10 mouse cellular contexts compared by ENCODE assay signal in the genomic region with DNA sequence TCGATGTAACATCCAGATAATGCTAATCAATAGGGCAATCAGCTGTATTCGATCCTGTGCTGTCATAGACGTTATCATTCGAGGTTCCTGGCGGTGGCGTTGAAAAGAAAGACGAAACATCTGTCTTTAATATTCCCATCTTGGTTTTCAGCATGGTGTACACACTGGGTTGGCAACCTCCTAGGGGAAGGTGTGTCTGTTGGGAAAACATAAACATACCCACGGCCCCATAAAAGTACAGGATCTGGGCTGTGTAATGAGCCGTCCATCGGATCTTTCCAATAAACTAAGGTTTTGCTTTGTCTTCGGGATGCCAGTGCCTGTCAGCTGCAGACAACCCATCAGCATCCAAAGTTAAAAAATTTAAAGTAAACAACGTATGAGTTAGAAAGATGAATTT. TPM values are rescaled to one million over a fixed set of nuclear protein-coding genes. Genes with fewer than 3 reads are reported as not detected.
DNase-seq lines count a peak whose midpoint lies in the region; ATAC-seq lines count a peak whose summit lies in the region.
"Not testable (repeated sequence)": the region's sequence is repeated elsewhere in the genome, so short reads cannot be mapped to it uniquely, and the experiment has no call there.
"Had no signal": no experiment of that assay in that cellular context is flagged by ENCODE, and none has a peak within 500 bp of the region (broad histone marks: within the 10 kb centered on the region; RNA-seq: fewer than 3 reads in every experiment).

No protein-coding gene starts in this region.

- H3K4me3 ChIP-seq in heart, embryonic 12.5 days; hindbrain, embryonic 15.5 days; limb, embryonic 10.5 days; liver, embryonic 11.5 days (ENCODE audit: low read depth, low read length): not testable (repeated sequence)

- not testable (repeated sequence) for H3K27me3 ChIP-seq in heart, embryonic 12.5 days (replicated peaks); hindbrain, embryonic 15.5 days; limb, embryonic 10.5 days (ENCODE audit: low read depth, poor library complexity, severe bottlenecking); liver, embryonic 11.5 days (replicated peaks; ENCODE audit: control insufficient read depth, insufficient read depth, low read length)

- H3K4me2 ChIP-seq in heart, embryonic 12.5 days; hindbrain, embryonic 15.5 days; liver, embryonic 11.5 days: not testable (repeated sequence)

- ATAC-seq in heart, embryonic 12.5 days (ENCODE audit: insufficient number of reproducible peaks, low FRiP score), result 0 out of 2 replicates have a peak, but pooled peaks have one; percentile 28
- ATAC-seq in hindbrain, embryonic 15.5 days (ENCODE audit: low FRiP score, low read depth), result 0 out of 2 replicates have a peak, but pooled peaks have one; percentile 54
- ATAC-seq in liver, embryonic 11.5 days (replicated peaks; ENCODE audit: low FRiP score), result 0 out of 2 replicates have a peak, but pooled peaks have one; percentile 16
- peak; percentile 17; the same call in 1 of the 2 replicates for ATAC-seq in megakaryocyte, adult 5-6 weeks (ENCODE audit: poor library complexity, severe bottlenecking)
- 0 out of 2 replicates have a peak, but pooled peaks have one; percentile 20 for ATAC-seq in monocyte, adult 5-6 weeks (replicated peaks; ENCODE audit: insufficient number of reproducible peaks, low FRiP score, low TSS enrichment, poor library complexity, severe bottlenecking)

- peaks cover 11% of the 10 kb centered on the region for H3K36me3 ChIP-seq in heart, embryonic 12.5 days
- not testable (repeated sequence) for H3K36me3 ChIP-seq in hindbrain, embryonic 15.5 days; liver, embryonic 11.5 days (ENCODE audit: control insufficient read depth, insufficient read depth, low read length)
- H3K36me3 ChIP-seq in limb, embryonic 10.5 days, result peaks cover 12% of the 10 kb centered on the region

- H3K9me3 ChIP-seq in heart, embryonic 12.5 days (replicated peaks), result peaks cover 20% of the 10 kb centered on the region
- peaks cover 22% of the 10 kb centered on the region for H3K9me3 ChIP-seq in hindbrain, embryonic 15.5 days
- H3K9me3 ChIP-seq in limb, embryonic 10.5 days (replicated peaks), result peaks cover 10% of the 10 kb centered on the region
- H3K9me3 ChIP-seq in liver, embryonic 11.5 days (ENCODE audit: control insufficient read depth, low read length), result not testable (repeated sequence)

- DNase-seq in limb, embryonic 10.5 days (ENCODE audit: low spot score), result peak; percentile 24
- DNase-seq in liver, embryonic 11.5 days (ENCODE audit: low spot score), result peak; percentile 15

- H3K27ac ChIP-seq in heart, embryonic 12.5 days (ENCODE audit: poor library complexity, severe bottlenecking); hindbrain, embryonic 15.5 days (replicated peaks); limb, embryonic 10.5 days; liver, embryonic 11.5 days (ENCODE audit: low read depth, low read length): not testable (repeated sequence)

- not testable (repeated sequence) for H3K9ac ChIP-seq in heart, embryonic 12.5 days; hindbrain, embryonic 15.5 days; liver, embryonic 11.5 days (ENCODE audit: low read depth, low read length)

- H3K4me1 ChIP-seq in heart, embryonic 12.5 days (replicated peaks); hindbrain, embryonic 15.5 days (replicated peaks); limb, embryonic 10.5 days; liver, embryonic 11.5 days (replicated peaks; ENCODE audit: control insufficient read depth, insufficient read depth, low read length): not testable (repeated sequence)

- 85% methylated on average over 11 of the region's 12 CpGs for WGBS in heart, embryonic 12.5 days
- 92% methylated on average over 11 of the region's 12 CpGs for WGBS in hindbrain, embryonic 15.5 days
- 96% methylated on average over 10 of the region's 12 CpGs for WGBS in limb, embryonic 10.5 days
- WGBS in liver, embryonic 11.5 days, result 95% methylated on average over 9 of the region's 12 CpGs

RNA-seq across cellular contexts. Expression of a gene that starts 21.2 kb away (rescaled TPM):
- 4.2 and 4.8 TPM in 2 replicates for polyA plus RNA-seq in heart, embryonic 12.5 days (2016; fragmentation: Nextera tagmentation; extraction: Ambion mirVana)
- 2.2 and 2.5 TPM in 2 replicates for polyA plus RNA-seq in hindbrain, embryonic 15.5 days (2015; fragmentation: Nextera tagmentation; extraction: Ambion mirVana)
- polyA plus RNA-seq in limb, embryonic 10.5 days (2016; fragmentation: Nextera tagmentation; extraction: Ambion mirVana), result 4.9 and 5.1 TPM in 2 replicates
- polyA plus RNA-seq in liver, embryonic 11.5 days (2014; fragmentation: Nextera tagmentation; extraction: Ambion mirVana), result 9.0 and 9.4 TPM in 2 replicates
- 20.0 and 23.3 TPM in 2 replicates for total RNA-seq in megakaryocyte, adult 5-6 weeks (2015)
- total RNA-seq in megakaryocyte, adult 5-6 weeks (2017), result 8.9 and 11.4 TPM in 2 replicates
- 12.4 to 17.4 TPM (median 13.2 TPM) in 3 replicates for total RNA-seq in monocyte, adult 5-6 weeks (2017)

RNA-seq across cellular contexts. Expression of a gene that starts 31.8 kb away (rescaled TPM):
- polyA plus RNA-seq in heart, embryonic 12.5 days (2016; fragmentation: Nextera tagmentation; extraction: Ambion mirVana), result 0.13 TPM in 1 of 2 replicates, not detected in the other
- polyA plus RNA-seq in hindbrain, embryonic 15.5 days (2015; fragmentation: Nextera tagmentation; extraction: Ambion mirVana), result 0.10 and 0.21 TPM in 2 replicates
- 0.09 and 0.10 TPM in 2 replicates for polyA plus RNA-seq in limb, embryonic 10.5 days (2016; fragmentation: Nextera tagmentation; extraction: Ambion mirVana)
- 0.21 and 0.31 TPM in 2 replicates for polyA plus RNA-seq in liver, embryonic 11.5 days (2014; fragmentation: Nextera tagmentation; extraction: Ambion mirVana)
- total RNA-seq in megakaryocyte, adult 5-6 weeks (2015), result 0.11 TPM in 1 of 2 replicates, not detected in the other
- not detected in 2 replicates for total RNA-seq in megakaryocyte, adult 5-6 weeks (2017)
- not detected in 3 replicates for total RNA-seq in monocyte, adult 5-6 weeks (2017)
- polyA plus RNA-seq: adrenal gland, adult 2 months; embryonic facial prominence, embryonic 14.5 days; forebrain, postnatal 0 days; gonadal fat pad, adult 2 months had no signal
